Mouse (Mus musculus) stomach, embryonic 15.5 days (tissue): ENCODE results near the gene Gpr4. TPM values are rescaled to one million over a fixed set of nuclear protein-coding genes. Genes with fewer than 3 reads are reported as not detected.

Experiments used
- ATAC-seq: fragments of 200-750 bp; cut with Nextera tagmentation; 2 replicates; pipeline ENCODE4 v1.8.0; 2017; ENCODE audit warnings: low read depth, moderate number of reproducible peaks, moderate TSS enrichment; ENCODE audit not compliant: insufficient read depth, low FRiP score
- H3K27ac ChIP-seq: fragments of 300-500 bp; sonication (generic); 2 replicates; pipeline ENCODE4 v1.5.1; 2015; ENCODE audit warnings: mild to moderate bottlenecking, inconsistent platforms
- H3K27me3 ChIP-seq: fragments of 300-500 bp; sonication (generic); replicated peaks from 2 replicates; pipeline ENCODE4 v1.6.1; 2015; ENCODE audit warnings: inconsistent platforms
- H3K36me3 ChIP-seq: fragments of 300-500 bp; sonication (generic); 2 replicates; pipeline ENCODE4 v1.6.1; 2015; ENCODE audit warnings: inconsistent platforms
- H3K4me1 ChIP-seq: fragments of 300-500 bp; sonication (generic); 2 replicates; pipeline ENCODE4 v1.6.1; 2015; ENCODE audit warnings: inconsistent platforms
- H3K4me2 ChIP-seq: fragments of 300-500 bp; sonication (generic); 2 replicates; pipeline ENCODE4 v1.6.1; 2015; ENCODE audit warnings: mild to moderate bottlenecking, inconsistent platforms
- H3K4me3 ChIP-seq: fragments of 300-500 bp; sonication (generic); replicated peaks from 2 replicates; pipeline ENCODE4 v1.5.1; 2015; ENCODE audit warnings: inconsistent platforms
- H3K9ac ChIP-seq: fragments of 300-500 bp; sonication (generic); 2 replicates; pipeline ENCODE4 v1.6.1; 2015; ENCODE audit warnings: inconsistent platforms
- H3K9me3 ChIP-seq: fragments of 300-500 bp; sonication (generic); 2 replicates; pipeline ENCODE4 v1.6.1; 2016; ENCODE audit warnings: inconsistent platforms
- WGBS: fragments of 180-500 bp; shearing (Covaris S2); methylation state at CpG from one replicate; pipeline ENCODE4 v1.1.7; 2015; 5-methylcytosine and 5-hydroxymethylcytosine counted together
- microRNA counts: library from miRNA; unstranded; fragments of <30 nt; microRNA quantifications from one replicate; lab custom pipeline; 2016
- microRNA-seq: library from miRNA; unstranded; fragments of <30 nt; microRNA quantifications from one replicate; pipeline ENCODE4, GENCODE M21; 2016
- polyA plus RNA-seq: library from polyadenylated mRNA; unstranded; fragments of >200 nt; fragmentation: Nextera tagmentation; extraction: Ambion mirVana; gene quantifications from 2 replicates; pipeline ENCODE4 v1.2.1, GENCODE M21; 2015

The Gpr4 gene
- polyA plus RNA-seq, 1 experiment from 2014 or later: 1.6 TPM

DNA sequence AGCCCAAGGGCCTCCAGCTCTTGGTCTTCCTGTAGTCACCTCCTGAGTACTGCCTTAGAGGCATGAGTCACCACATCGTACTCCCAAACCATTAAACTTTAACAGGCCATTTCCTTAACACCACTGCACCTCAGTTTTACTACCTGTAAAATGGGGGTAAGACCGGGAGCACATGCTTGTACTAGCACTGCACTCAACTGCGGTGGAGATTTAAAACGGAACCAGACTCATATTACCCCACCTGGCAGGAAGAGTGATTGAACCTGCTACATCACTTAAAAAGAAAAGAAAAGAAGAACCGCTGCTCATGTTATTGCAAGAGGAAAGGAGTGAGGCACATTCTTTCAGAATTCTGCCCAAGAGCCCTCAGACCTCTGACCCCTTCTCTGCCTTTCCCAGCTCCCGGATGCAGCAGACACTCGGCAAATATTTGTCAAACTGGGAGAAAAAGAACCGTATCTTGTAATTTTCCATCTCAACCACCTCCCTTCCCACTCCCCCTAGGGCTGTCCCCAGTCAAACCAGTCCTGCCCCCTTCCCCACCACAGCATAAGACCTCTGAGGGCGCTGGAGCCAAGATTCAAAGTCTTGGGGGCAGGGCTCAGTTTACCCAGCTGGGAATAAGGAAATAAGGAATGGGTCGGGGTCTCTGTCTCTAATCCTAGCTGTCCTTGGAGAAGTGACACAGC lies 56.8 kb downstream of the Gpr4 start:
- Histone ChIP-seq H3K4me2 (peak overlapping the region; percentile 93), H3K36me3 (peaks cover 8% of the 10 kb centered on the region), H3K9me3 (no peaks in the 10 kb centered on the region), H3K4me1 (peaks cover 34% of the 10 kb centered on the region), H3K9ac (peak overlapping the region; percentile 97), H3K27ac (peak overlapping the region; percentile 99), H3K4me3 (peak overlapping the region; percentile 100), H3K27me3 (no peaks in the 10 kb centered on the region)
- ATAC-seq: peak; percentile 9; the same call in 1 of the 2 replicates
- WGBS: 21% methylated on average over 10 of the region's 10 CpGs

- under 1% methylated on average over 16 of the region's 19 CpGs for WGBS
- H3K36me3 ChIP-seq: peaks cover under 1% of the 10 kb centered on the region; the same call in 1 of the 2 replicates
- peak; percentile 52 for ATAC-seq
- H3K9me3 ChIP-seq: no peaks in the 10 kb centered on the region
- peaks cover 34% of the 10 kb centered on the region for H3K4me1 ChIP-seq
- H3K4me3 ChIP-seq: peak overlapping the region; percentile 100
- peak overlapping the region; percentile 93 for H3K4me2 ChIP-seq
- H3K27ac ChIP-seq: peak overlapping the region; percentile 99
- peak overlapping the region; percentile 97 for H3K9ac ChIP-seq
- H3K27me3 ChIP-seq: no peaks in the 10 kb centered on the region
Measured at GRCm38 (mm10) chr7:19269721-19270441, 57.5 kb downstream of the Gpr4 start.

DNA sequence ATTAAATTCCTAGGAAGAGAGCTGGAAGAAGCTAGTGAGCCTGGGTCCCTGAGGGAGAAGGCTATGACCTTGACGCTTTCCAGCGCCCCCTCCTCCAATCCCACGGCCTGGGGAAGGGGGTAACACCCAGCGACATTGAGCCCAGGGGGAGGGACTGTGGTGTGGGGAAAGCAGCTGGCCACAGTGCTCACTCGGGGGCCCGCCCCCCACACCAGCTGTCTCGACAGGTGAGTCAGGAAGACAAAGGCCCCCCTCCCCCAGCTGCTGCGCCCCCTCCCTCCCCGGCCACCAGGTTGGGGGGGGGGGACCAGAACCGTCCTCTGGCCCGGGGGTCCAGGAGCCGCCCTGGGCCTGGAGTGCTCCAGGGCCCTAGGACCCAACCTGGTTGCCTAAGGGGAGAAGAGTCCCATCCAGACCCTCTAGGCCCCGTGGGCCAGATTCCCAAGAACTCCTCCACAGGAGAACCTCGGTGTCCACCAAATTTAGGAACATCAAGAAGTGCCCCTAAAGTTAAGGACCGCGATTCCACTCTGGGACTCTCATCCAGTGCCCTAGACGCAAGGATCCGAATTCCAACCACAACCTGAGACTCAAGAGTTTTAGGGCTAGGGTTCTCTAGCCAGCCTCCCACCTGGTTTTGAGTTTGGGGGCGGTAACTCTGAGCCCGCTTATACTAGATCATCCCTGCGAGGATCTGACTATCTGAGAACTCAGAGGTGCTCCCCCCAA lies 58.3 kb downstream of the Gpr4 start:
- peak overlapping the region; percentile 99 for H3K27ac ChIP-seq
- no peaks in the 10 kb centered on the region for H3K9me3 ChIP-seq
- H3K4me2 ChIP-seq: peak overlapping the region; percentile 93
- ATAC-seq: no peak
- peak overlapping the region; percentile 100 for H3K4me3 ChIP-seq
- H3K9ac ChIP-seq: peak overlapping the region; percentile 97
- peaks cover 31% of the 10 kb centered on the region for H3K4me1 ChIP-seq
- under 1% methylated on average over 20 of the region's 21 CpGs for WGBS
- H3K27me3 ChIP-seq: no peaks in the 10 kb centered on the region
- no peaks in the 10 kb centered on the region; the same call in 1 of the 2 replicates for H3K36me3 ChIP-seq

DNA sequence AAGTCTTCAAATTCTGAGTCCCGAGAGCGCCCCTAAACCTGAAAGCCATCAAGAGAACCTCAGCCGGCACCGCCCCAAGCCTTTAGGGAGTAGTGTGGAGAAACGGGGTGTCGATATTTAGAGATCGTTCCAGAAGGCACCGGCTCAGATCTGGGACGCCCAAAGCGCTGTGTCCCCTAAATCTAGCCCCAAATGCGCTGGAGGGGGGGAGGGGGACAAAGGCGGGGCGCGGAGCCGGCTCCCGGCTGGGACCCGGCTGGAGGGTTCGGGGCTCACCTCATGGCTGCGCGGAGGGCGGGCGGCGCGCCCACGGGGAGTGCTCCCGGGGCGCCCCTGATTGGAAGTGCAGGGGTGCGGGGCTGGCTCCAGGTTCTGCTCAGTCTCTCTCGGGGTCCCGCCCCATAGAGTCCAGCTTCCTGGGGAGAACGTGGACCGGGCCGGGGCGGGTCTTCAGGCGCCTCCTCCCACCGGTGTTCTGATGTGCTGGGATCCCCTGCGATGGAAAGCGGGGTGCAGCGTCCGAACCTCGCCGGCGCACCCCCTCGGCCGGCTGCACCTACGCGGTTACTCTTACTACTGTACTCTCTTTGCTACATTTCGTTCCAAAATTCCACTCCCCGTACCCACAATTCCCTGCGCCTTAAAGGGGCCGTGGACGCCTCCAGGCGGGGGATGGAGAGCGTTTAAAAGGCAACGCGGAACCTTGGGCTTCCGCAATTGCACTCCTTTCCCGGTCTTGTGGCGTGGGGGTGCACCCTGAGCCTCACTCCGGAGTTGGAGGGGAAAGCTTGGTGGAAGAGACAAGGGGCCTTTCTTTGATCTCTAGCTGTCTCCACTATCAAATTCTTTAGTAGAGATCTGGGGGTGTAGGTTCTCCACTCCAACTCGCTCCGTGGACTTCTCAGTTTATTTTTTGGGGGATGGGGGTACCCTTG lies 59.2 kb downstream of the Gpr4 start, which contains the start of gene Vasp:
Vasp (minus strand) TSS at position 580 of the 935 bp plus-strand sequence.
- no peaks in the 10 kb centered on the region for H3K27me3 ChIP-seq
- H3K4me3 ChIP-seq: peak within 1 kb of the TSS; percentile 100
- under 1% methylated on average over 57 of the region's 62 CpGs for WGBS
- H3K9ac ChIP-seq: peak within 1 kb of the TSS; percentile 97
- H3K4me1 ChIP-seq: peaks cover 22% of the 10 kb centered on the region
- peak within 1 kb of the TSS; percentile 99 for H3K27ac ChIP-seq
- ATAC-seq: peak; percentile 75
- no peaks in the 10 kb centered on the region for H3K9me3 ChIP-seq
- H3K36me3 ChIP-seq: no peaks in the 10 kb centered on the region
- H3K4me2 ChIP-seq: peak within 1 kb of the TSS; percentile 93

DNA sequence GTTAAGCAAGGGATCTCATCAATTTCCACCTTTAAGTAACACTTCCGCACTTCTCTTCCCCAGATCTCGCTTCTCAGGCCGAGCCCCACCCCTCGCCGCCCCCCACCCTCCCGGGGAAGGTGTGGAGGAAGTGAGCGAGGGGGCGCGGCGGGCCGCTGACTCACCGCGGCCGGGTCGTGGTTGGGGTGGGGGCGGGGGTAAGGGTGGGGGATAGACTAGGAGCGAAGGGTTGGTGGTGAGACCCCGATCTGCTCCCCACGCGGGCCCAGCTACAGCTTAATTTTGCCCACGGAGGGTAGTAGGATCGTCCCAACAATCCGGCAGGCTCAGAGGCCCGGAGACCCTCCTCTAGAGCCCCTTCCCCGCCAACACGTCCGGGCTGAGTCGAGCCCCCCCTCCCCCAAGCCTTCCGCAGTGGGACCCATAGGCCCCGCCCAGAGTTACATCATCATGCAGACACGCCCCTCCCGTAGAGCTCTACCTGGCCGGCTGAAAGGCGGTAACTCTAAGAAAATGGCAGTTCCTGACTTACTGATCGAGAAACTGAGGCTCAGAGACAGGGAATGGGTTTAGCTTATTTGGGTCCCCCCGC lies 59.9 kb downstream of the Gpr4 start:
- Histone ChIP-seq H3K9me3 (no peaks in the 10 kb centered on the region), H3K4me2 (peak overlapping the region; percentile 93), H3K9ac (peak overlapping the region; percentile 97), H3K27ac (peak overlapping the region; percentile 99), H3K36me3 (no peaks in the 10 kb centered on the region), H3K4me3 (peak overlapping the region; percentile 100), H3K4me1 (peaks cover 15% of the 10 kb centered on the region), H3K27me3 (no peaks in the 10 kb centered on the region)
- under 1% methylated on average over 34 of the region's 36 CpGs for WGBS
- ATAC-seq: peak; percentile 65

MicroRNAs within 50 kb of the gene (microRNA counts, 519-probe panel; counts per million panel counts)
- microRNA mmu-miR-330 (lab: Ali Mortazavi, UCI): 1,739 counts per million, percentile 13 among the panel's probes with 10 or more counts

Small RNA genes within 50 kb of the gene (microRNA-seq; reads per million reads assigned to microRNA genes)
- gene Mir330: 195 reads per million, percentile 58 among the genes with 10 or more reads in this experiment

Other genes with a start within 250 kb of the Gpr4 start
- gene Nanos2, start 225.1 kb upstream of the Gpr4 start, polyA plus RNA-seq: not detected in 2 replicates
- gene Mypop, start 221.3 kb upstream of the Gpr4 start, polyA plus RNA-seq: 2.8 and 3.7 TPM in 2 replicates
- gene Irf2bp1, start 208.5 kb upstream of the Gpr4 start, polyA plus RNA-seq: 23.5 and 28.0 TPM in 2 replicates
- 30.2 and 32.7 TPM in 2 replicates for gene Foxa3, start 189.0 kb upstream of the Gpr4 start, polyA plus RNA-seq
- 28.1 and 32.3 TPM in 2 replicates for gene Sympk, start 188.2 kb upstream of the Gpr4 start, polyA plus RNA-seq
- not detected in 2 replicates for gene Rsph6a, start 157.8 kb upstream of the Gpr4 start, polyA plus RNA-seq
- 13.7 and 15.1 TPM in 2 replicates for gene Dmwd, start 136.3 kb upstream of the Gpr4 start, polyA plus RNA-seq
- 73.9 and 77.2 TPM in 2 replicates for gene Dmpk, start 128.7 kb upstream of the Gpr4 start, polyA plus RNA-seq
- gene Six5, start 117.9 kb upstream of the Gpr4 start, polyA plus RNA-seq: 10.8 and 12.1 TPM in 2 replicates
- 2.8 and 3.2 TPM in 2 replicates for gene Gm4969, start 94.2 kb upstream of the Gpr4 start, polyA plus RNA-seq
- 11.6 and 12.8 TPM in 2 replicates for gene Fbxo46, start 92.7 kb upstream of the Gpr4 start, polyA plus RNA-seq
- gene Qpctl, start 63.2 kb upstream of the Gpr4 start, polyA plus RNA-seq: 13.5 and 14.7 TPM in 2 replicates
- gene Snrpd2, start 62.8 kb upstream of the Gpr4 start, polyA plus RNA-seq: 131 and 141 TPM in 2 replicates
- gene Gipr, start 46.4 kb upstream of the Gpr4 start, polyA plus RNA-seq: 2.3 and 2.9 TPM in 2 replicates
- gene Eml2, start 36.1 kb upstream of the Gpr4 start, polyA plus RNA-seq: 10.6 and 10.7 TPM in 2 replicates
- 32.3 and 34.5 TPM in 2 replicates for gene Opa3, start 15.8 kb downstream of the Gpr4 start, polyA plus RNA-seq
- 106 and 111 TPM in 2 replicates for gene Vasp, start 59.3 kb downstream of the Gpr4 start, polyA plus RNA-seq
- 0.21 and 0.33 TPM in 2 replicates for gene Ppm1n, start 67.5 kb downstream of the Gpr4 start, polyA plus RNA-seq
- gene Rtn2, start 70.1 kb downstream of the Gpr4 start, polyA plus RNA-seq: 10.6 and 13.9 TPM in 2 replicates
- gene Fosb, start 97.5 kb downstream of the Gpr4 start, polyA plus RNA-seq: 0.12 and 0.17 TPM in 2 replicates
- gene Ercc1, start 132.2 kb downstream of the Gpr4 start, polyA plus RNA-seq: 63.7 and 66.5 TPM in 2 replicates
- gene Cd3eap, start 146.9 kb downstream of the Gpr4 start, polyA plus RNA-seq: 24.9 and 26.1 TPM in 2 replicates
- gene Ppp1r13l, start 147.2 kb downstream of the Gpr4 start, polyA plus RNA-seq: 7.8 and 8.9 TPM in 2 replicates
- 13.5 and 14.8 TPM in 2 replicates for gene Ercc2, start 169.5 kb downstream of the Gpr4 start, polyA plus RNA-seq
- gene Klc3, start 191.6 kb downstream of the Gpr4 start, polyA plus RNA-seq: 9.7 and 10.4 TPM in 2 replicates
- 17.4 and 19.1 TPM in 2 replicates for gene Ckm, start 192.2 kb downstream of the Gpr4 start, polyA plus RNA-seq
- gene Mark4, start 246.3 kb downstream of the Gpr4 start, polyA plus RNA-seq: 7.8 and 7.9 TPM in 2 replicates